Mouse (Mus musculus): ENCODE measurements around the gene Chga.

Chga gene

DNA sequence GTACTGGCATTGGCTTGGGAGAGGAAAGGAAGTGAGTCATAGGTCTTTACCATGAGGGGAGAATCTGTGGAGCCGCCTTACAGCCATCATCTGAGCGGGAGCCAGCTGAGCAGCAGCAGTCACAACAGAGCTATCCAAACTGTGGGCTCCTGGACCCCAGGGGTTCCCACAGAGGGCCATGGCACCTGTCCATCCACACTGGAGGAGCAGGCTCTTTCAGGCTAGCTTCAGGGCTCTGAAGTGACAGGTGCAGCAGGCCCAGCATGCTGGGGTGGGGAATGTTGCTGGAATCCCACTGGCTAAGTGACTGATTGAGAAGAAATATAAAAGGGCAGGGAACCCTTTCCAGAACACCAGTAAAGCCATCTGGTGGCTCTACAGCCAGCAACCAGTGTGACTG, 12.2 kb downstream of the Chga start:
- DNase-seq: no peak

DNA sequence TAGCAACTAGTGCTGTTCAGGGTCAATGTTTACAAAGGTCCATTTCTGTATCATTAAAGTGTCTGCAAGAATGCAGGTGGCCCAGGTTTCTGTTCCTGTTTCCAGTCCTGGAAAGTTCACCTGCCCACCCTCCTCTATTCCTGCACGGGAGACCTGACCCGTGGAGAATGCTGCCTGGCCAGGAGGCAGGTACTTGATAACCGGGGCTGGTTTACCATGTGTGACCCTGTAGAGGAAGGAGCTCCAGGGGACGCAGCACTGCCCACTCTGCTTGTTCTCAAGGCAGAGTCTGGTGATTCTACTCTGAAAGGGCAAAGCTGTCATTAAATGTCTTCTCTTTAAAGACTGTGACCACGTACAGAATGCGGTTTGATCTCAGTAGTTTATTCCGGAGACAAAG, 13.4 kb downstream of the Chga start:
- no peak for DNase-seq

DNA sequence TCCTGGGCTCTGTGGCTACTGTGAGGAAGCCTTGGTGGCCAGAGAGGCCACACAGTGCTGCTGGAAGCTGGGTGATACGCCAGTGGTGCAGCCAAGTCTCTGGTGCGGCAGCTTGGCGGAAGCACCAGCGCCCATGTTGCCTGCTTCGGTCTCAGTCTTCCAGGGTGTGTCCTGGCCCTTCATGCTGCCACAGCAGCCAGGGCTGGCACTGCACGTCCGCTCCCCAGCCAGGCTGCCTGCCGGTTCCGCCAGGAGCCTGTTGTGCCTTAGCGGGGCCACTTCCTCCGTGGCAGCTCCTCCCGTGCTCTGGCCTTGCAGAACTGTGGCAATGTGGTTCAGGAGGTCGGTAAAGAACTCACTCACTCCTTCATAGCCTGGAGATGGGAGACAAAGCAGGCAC, 15.3 kb downstream of the Chga start:
- no peak for DNase-seq

- DNase-seq: peak; percentile 84
Observed at GRCm38 (mm10) chr12:102570734-102571133, 16.0 kb downstream of the Chga start.

DNA sequence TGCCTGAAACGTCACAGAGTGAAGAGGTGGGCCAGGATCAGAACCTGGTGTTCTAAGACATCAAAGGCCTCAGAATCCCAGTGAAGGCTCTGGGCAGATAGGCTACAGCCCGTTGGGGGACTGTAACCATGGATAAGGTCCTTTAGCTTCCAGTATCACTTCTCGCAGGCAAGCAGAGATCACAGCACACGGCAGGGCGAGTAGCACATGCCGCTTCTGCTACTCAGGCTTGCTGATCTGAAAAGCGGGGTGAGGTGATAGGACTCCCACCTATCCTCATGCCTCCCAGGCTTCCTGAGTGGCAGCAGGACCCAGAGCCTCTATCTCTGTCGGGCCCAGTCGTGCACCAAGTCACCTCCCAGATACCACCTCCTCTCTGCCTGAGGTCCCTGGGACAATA, 16.9 kb downstream of the Chga start:
- DNase-seq: no peak

DNA sequence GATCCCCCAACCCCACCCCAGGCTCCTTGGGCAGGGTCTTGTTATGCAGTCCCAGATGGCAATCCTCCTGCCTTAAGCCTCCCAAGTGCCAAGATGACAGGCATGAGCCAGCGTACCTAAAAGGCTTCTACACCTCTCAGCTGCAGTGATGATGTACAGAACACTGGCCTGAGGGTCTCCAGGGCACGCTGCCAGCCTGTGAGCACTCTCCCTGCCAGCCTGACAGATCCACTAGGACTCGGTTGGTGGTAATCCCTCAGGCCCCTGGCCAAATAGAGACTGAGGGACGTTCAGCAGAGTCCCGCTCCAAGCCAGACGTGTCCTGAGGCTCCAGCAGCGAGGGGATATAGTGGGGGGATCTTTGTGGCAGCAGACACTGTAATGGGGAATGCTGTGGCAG, 18.3 kb downstream of the Chga start:
- no peak for DNase-seq

- DNase-seq: peak; percentile 14
Observed at GRCm38 (mm10) chr12:102575541-102576329, 21.0 kb downstream of the Chga start.

DNA sequence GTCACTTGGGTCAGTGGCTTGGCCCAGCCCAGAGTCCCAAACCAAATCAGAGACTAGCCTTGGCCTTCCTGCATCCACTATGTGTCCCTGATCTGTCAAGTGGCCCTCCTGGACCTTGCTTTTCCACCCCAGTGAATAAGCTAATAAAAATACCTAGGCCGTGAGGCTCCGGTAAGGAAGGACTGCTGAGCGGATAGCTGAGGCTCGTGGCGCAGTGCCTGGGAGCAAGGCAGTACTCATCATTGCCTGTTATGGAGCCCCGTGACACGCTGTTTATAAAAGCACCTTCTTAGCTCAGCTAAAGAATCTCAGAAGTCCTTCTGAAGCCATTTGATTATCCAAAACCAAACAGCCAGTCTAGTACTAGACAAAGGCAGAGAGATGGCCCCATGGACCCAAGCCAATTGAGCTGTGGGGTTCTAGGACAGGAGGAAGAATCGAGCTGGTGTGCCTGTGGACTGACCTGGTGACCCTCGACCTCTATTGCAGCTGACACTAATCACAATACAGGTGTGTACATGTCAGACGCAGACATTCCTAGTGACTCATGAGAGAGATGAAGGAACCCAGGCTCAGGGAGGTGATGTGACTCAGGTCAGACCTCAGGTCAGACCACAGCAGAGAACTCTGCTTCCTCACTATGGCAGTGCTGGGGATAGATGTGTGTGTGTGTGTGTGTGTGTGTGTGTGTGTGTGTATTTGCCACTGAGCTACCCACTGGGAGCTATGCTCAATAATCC, 22.1 kb downstream of the Chga start:
- no peak for DNase-seq

GRCm38 (mm10) chr12:102579041-102579440, 24.3 kb downstream of the Chga start:
- peak; percentile 86 for DNase-seq

DNA sequence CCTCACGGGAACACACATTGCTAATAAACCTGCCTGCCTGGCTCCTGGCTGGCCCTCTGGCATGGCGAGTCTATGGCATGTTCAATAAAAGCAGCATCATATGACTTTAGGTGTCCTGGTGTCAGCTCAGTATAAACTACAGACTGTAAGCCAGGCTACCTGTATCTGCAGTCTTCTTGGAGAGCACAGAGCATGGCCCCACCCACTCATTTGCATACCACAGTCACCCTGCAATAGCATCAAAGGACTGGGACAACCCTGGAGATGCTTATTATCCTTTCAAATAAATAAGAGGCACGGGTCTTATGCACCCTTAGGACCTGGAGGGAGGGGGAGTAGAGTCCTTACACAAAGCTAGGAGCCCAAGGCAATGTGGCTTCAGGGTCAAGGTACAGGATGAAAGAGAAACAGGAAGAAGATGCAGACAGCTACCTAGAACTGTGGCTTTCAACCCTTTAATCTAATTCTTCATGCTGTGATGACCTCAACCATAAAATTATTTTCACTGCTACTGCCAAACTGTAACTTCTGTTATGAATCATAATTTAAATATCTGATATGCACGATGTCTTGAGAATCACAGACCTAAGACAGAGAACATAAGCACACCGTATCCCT, 26.9 kb downstream of the Chga start:
- DNase-seq: no peak

DNA sequence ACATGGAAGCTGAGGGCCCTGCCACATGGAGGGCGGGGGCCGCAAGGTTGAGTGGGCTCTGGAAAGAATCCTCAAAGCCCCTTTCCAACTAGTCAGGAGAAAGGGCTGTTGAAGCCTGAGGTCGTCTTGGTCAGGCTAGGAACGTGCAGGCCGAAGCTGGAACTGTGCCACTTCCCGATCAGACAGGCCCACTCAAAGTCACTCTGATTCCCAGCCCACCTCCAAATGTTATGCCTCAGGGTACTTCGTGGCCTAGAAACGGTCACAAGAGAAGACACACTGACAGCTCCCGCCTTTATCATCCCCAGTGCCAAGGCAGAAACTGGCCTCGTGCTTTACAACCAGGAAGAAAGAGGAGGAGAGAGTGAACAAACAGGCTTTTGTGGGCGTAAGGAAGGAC, 27.7 kb downstream of the Chga start:
- no peak for DNase-seq

- DNase-seq: peak; percentile 44
Observed at GRCm38 (mm10) chr12:102585390-102585789, 30.6 kb downstream of the Chga start.

GRCm38 (mm10) chr12:102586286-102586881, 31.6 kb downstream of the Chga start:
- peak; percentile 19 for DNase-seq

GRCm38 (mm10) chr12:102587106-102587505, 32.3 kb downstream of the Chga start:
- no peak for DNase-seq

DNA sequence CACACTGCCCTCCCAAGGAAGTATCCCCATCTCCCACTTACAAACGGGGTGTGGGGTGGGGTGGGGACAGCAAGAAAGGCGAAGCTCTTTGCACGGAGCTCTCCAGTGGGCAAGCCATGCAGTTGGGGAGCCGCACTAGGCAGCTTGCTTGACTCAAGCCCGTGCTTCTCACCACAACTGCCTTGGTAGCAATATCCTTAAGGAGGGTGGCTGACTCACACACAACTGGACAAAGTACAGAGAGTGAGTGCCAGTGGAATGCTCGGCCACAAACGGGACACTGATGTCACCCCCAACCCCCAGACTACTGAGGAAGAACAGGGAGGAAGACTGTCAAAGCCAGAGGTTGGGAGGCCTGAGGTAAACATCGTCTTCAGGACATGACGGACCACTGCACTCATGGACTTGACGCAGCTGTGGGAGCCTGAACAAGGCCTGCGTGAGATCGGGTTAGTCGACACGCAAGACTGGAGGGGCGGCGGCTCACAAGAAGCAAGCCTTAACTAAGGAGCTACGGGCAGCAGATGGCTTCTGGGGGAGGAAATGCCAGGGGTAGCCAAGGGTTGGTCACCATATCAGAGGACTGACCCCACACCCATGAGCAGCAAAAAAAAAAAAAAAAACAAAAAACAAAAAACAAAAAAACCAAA, 36.1 kb downstream of the Chga start:
- DNase-seq: no peak

- no peak for DNase-seq
Observed at GRCm38 (mm10) chr12:102593699-102594098, 38.9 kb downstream of the Chga start.

DNA sequence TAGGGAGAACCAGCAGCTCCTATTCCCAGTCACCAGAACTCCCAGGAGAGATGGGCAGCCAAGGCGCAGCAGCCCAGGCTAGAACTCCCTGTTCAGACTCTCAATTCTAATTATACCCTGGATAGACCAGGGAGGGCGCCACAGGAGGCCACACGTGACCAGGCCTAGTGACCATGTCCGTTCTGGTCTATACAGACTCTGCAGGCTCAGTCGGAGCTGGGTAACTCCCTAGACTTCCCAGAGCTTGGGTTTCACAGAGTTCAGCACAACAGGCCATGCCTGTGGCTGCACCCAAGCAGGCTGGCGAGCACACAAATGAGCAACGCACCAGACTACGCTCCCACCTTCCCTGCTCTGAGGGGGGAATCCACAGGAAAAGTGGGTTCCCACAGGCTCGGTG, 39.9 kb downstream of the Chga start:
- DNase-seq: no peak

GRCm38 (mm10) chr12:102596410-102596809, 41.6 kb downstream of the Chga start:
- DNase-seq: peak; percentile 49

DNA sequence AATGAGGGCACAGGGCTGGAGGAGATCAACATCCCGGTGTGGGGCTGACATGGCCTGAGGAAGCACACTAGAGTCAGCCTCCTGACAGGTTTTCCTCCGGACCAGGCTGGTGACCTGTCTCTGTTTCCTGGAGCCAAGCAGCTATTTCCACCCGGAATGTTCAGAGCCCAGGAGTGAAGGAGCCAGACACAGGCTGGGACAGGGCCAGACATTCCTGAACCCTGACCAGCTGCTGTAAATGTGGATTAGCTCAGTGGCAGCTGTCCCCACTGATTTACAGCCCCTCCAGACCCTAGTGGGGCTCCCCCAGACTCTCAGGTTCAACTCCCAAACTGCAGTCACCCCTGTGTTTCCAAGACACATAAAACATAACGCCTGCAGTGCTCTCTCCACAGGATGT, 42.7 kb downstream of the Chga start:
- peak; percentile 49 for DNase-seq

- DNase-seq: no peak
Observed at GRCm38 (mm10) chr12:102598535-102598934, 43.8 kb downstream of the Chga start.

GRCm38 (mm10) chr12:102599801-102600200, 45.0 kb downstream of the Chga start:
- no peak for DNase-seq

DNA sequence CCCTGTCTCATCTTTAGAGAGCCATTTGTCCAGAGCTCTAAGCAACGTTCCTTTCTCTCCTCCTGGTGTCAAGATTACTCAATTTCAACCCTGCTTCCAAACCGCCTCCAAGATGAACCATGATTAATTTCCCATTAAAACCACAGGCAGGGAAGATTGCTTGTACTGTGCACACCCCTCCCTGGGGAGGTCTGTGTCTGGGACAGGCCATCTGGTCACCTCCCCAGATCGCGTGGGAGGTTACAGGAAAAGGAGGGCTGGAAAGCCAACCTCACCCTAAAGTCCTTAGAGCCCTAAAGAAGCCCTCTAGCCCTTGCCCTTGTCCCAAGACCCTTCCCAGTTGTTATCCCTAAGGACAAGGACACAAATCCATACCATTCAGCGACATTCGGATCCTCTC, 45.6 kb downstream of the Chga start:
- DNase-seq: no peak

DNA sequence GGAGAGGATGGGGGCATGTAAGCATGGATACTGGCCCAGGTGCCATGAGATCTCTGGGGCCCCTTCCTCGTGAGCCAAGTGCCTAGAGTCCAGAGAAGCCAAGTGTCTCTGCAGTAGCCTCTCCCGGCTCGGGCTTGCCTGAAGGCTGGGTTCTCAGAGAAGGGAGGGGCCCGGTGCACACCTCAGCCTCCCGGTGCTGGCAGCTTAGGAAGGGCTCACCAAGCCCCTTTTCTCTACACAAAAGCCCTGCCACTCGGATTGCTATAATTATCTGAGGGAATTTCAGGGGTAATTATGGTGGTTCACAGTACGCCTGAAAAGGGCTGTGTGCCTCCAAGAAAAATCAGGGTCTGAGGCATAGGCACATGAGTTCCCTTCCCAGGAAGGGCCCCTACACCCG, 47.1 kb downstream of the Chga start:
- DNase-seq: no peak
